Mouse (Mus musculus) E14TG2a.4 (cell line): ENCODE measurements at regions not wholly inside any gene's neighbourhood (a gene's known extent, or its start where the extent isn't known, plus 50 kb on each side); places are given as distances from the start of the nearest gene placed in this dataset.

Source experiments
- H3K27me3 ChIP-seq: 2 replicates; pipeline ENCODE4 v1.6.1; 2014; ENCODE audit warnings: low read length, control low read depth; ENCODE audit not compliant: insufficient read depth
- H3K36me3 ChIP-seq: 2 replicates; pipeline ENCODE4 v1.6.1; 2014; ENCODE audit warnings: low read length, control low read depth; ENCODE audit not compliant: insufficient read depth
- H3K4me1 ChIP-seq: replicated peaks from 2 replicates; pipeline ENCODE4 v1.6.1; 2014; ENCODE audit warnings: low read depth, low read length, control low read depth
- H3K4me3 ChIP-seq: replicated peaks from 2 replicates; pipeline ENCODE4 v1.5.1; 2014; ENCODE audit warnings: mild to moderate bottlenecking, low read length
- H3K9me3 ChIP-seq: 2 replicates; pipeline ENCODE4 v1.6.1; 2014; ENCODE audit warnings: low read length, control low read depth
- CTCF ChIP-seq: conservative IDR thresholded peaks from 2 replicates; pipeline ENCODE4 v1.5.1; 2014; ENCODE audit warnings: low read length
- NANOG ChIP-seq: IDR thresholded peaks from 2 replicates; pipeline ENCODE4 v1.6.1; 2014; ENCODE audit warnings: borderline replicate concordance, low read length, mixed read lengths
- POU5F1 ChIP-seq: IDR thresholded peaks from 2 replicates; pipeline ENCODE4 v1.6.1; 2014; ENCODE audit warnings: low read length, borderline replicate concordance

DNA sequence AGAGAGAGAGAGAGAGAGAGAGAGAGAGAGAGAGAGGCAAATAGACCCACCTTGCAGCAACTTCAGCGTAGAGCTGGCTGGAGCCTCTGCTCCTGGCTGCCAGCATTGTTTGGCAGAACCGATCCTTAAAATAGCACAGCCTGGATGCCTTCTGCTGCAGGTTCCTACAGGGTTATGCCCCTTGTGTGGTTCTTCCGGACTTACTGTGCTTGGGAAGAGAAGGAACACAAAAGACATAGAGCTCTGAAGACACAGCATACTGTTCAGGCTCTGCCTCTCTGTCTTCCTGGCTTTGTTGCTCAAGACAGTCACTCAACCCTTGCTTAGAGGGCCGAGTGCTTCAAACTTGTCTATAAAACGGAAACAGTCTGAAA is 86.2 kb upstream of the Slc25a26 start:
- Histone ChIP-seq H3K4me3 (no peak overlapping the region), H3K36me3 (no peaks in the 10 kb centered on the region), H3K27me3 (no peaks in the 10 kb centered on the region), H3K4me1 (no peaks in the 10 kb centered on the region), H3K9me3 (no peaks in the 10 kb centered on the region)
- no peak for TF ChIP-seq NANOG
- TF ChIP-seq POU5F1 = no peak
- no peak for TF ChIP-seq CTCF

DNA sequence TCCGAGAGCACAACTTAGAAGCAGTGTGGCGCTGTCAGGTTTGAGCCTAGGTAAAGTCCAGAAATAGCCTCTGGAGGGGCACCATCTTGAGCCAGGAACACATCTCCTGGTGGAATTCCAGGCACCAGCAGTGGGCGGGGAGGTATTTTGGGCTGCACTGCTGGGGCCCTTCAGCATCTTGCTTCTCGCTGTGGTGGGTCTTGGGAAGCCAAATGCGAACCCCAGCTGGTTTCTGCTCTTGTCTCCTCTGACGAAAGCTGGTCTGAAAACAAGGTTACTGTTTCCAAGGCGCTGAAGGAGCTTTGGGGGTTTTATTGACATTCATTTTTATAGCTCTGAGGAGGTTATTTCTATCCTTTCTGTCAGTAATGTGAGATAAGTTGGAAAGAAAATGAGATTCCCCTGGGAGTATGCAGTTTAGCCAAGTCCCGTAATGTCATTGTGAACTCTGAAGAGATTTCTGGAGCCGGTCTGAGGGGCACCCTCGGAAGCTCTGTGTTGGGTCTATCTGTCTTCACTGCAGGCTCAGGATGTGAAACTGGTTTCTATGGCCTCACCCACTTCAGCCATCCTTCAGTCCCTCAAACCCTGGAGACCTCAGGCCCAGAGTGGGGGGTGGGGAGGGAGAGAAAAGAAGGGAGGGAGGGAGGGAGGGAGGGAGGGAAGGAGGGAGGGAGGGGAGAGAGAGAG is 86.7 kb upstream of the Slc25a26 start:
- TF ChIP-seq CTCF (no peak), NANOG (no peak)
- Histone ChIP-seq H3K36me3 (no peaks in the 10 kb centered on the region), H3K4me1 (no peaks in the 10 kb centered on the region), H3K4me3 (no peak overlapping the region), H3K27me3 (no peaks in the 10 kb centered on the region), H3K9me3 (no peaks in the 10 kb centered on the region)

DNA sequence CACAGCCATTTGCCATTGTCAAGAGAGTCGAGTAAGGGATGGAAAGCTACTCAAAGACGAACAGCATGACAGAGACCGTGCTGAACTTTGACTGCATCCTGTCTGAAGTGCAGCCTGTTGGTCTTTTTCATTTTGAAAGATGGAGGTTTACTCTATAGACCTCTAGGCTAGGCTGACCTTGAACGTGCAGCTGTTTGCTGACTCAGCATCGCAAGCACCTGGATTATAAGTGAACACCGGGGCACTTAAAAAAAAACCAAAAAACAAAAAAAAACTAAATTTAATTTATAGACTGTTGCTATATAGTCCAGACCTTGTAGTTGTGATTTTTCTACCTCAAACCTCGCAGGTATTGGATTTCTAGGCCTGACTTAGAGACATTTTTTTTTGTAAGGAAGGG is 87.8 kb upstream of the Slc25a26 start:
- no peak for TF ChIP-seq NANOG
- TF ChIP-seq CTCF = no peak
- Histone ChIP-seq H3K9me3 (no peaks in the 10 kb centered on the region), H3K4me3 (no peak overlapping the region), H3K36me3 (no peaks in the 10 kb centered on the region), H3K4me1 (no peaks in the 10 kb centered on the region), H3K27me3 (no peaks in the 10 kb centered on the region)

DNA sequence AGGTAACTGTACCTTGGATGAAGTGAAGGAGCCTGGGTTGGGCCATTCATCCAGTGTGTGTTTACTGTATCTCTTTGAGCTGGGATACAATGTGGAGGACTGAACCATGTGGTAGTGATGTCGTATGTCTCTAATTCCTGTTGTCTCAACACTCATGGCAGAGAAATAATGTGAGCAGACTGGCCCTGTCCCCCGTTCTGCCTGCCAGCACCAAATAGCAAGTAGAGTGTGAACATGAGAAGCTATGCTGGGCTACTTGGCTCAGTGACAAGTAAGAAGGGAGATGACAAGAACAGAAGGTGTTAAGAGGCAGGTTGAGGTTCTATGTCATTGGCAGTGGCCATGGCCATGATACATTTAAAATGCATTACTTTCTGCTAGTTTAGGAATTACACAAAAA is 89.7 kb upstream of the Slc25a26 start:
- Histone ChIP-seq H3K4me3 (no peak overlapping the region), H3K4me1 (no peaks in the 10 kb centered on the region), H3K36me3 (no peaks in the 10 kb centered on the region), H3K9me3 (no peaks in the 10 kb centered on the region), H3K27me3 (no peaks in the 10 kb centered on the region)
- TF ChIP-seq CTCF (no peak), POU5F1 (no peak), NANOG (no peak)

DNA sequence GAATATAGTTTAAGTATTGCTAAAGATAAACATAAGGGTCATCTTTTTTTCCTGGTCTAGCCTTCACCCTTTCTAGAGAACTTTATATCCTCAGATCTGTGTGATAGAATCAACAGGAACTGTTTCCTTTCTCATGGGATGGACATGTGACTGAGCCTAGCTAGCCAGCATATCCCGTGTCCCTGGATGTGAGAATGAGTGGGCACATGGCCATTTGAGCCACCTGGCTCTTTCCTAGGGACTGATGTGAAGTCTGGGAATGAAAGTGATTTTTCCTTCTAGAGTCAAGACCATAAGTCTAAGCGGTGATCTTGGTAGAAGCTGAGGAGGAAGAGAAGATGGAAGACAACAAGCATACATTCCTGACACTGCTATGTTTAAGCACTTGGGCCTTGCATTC is 91.1 kb upstream of the Slc25a26 start:
- Histone ChIP-seq H3K4me1 (no peaks in the 10 kb centered on the region), H3K9me3 (no peaks in the 10 kb centered on the region), H3K36me3 (no peaks in the 10 kb centered on the region), H3K4me3 (no peak overlapping the region), H3K27me3 (no peaks in the 10 kb centered on the region)
- no peak for TF ChIP-seq CTCF

DNA sequence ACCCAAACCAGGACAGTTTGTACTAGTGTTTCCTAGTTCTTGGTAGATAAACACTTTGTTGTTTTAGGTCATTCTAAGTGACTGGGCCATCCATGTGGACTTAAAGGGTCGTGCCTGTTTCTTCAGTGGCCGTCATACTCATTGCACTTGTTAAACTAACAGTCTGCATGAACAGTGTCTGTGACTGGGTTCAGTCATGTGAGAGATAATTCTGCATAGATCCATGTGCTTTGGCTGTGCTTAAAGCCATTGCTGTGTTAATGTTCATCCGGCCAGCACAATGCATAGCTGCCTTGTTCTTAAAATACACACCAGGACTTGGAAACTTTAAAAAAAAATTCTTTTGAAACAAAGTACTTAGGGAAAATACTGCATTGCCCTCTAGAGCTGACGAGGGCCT is 92.4 kb upstream of the Slc25a26 start:
- H3K4me3 ChIP-seq = no peak overlapping the region
- no peak for TF ChIP-seq POU5F1
- TF ChIP-seq CTCF = no peak
- TF ChIP-seq NANOG = no peak
- no peaks in the 10 kb centered on the region for H3K4me1 ChIP-seq
- no peaks in the 10 kb centered on the region for H3K9me3 ChIP-seq
- H3K36me3 ChIP-seq = no peaks in the 10 kb centered on the region
- no peaks in the 10 kb centered on the region for H3K27me3 ChIP-seq

DNA sequence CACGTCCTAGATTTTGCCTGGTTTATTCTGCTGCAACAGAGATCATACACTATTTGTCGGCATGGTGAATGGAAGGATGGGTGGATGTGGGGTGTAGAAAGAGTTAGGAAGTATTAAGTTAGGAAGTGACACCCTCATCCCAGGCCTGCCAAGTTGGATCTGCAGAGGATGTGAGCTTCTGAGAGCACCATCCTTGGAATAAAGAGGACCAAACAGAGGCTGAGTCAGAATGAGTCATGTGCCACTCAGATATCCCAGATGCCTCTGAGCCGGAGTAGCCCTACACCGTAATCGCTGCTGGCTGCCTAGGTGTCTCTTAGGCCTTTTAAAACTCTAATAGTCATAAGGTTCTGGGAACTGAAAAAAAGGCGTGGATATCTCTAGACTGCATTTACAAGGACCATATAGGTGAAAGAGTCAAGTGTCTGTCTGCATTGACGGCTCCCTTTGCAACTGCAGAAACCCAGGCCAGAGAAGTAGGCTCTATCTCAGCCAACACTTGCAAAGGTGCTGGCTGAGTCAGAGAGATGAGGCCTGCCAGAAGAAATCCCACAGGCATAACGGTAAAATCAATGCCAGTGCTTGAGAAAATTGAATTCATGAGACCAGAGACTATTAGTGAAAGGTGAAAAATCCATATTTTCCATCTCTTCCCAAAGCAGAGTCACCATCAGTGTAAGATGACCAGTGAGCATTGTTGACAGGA is 94.6 kb upstream of the Slc25a26 start:
- Histone ChIP-seq H3K4me3 (no peak overlapping the region), H3K4me1 (peaks cover 8% of the 10 kb centered on the region), H3K36me3 (no peaks in the 10 kb centered on the region), H3K27me3 (no peaks in the 10 kb centered on the region), H3K9me3 (no peaks in the 10 kb centered on the region)
- no peak for TF ChIP-seq CTCF

DNA sequence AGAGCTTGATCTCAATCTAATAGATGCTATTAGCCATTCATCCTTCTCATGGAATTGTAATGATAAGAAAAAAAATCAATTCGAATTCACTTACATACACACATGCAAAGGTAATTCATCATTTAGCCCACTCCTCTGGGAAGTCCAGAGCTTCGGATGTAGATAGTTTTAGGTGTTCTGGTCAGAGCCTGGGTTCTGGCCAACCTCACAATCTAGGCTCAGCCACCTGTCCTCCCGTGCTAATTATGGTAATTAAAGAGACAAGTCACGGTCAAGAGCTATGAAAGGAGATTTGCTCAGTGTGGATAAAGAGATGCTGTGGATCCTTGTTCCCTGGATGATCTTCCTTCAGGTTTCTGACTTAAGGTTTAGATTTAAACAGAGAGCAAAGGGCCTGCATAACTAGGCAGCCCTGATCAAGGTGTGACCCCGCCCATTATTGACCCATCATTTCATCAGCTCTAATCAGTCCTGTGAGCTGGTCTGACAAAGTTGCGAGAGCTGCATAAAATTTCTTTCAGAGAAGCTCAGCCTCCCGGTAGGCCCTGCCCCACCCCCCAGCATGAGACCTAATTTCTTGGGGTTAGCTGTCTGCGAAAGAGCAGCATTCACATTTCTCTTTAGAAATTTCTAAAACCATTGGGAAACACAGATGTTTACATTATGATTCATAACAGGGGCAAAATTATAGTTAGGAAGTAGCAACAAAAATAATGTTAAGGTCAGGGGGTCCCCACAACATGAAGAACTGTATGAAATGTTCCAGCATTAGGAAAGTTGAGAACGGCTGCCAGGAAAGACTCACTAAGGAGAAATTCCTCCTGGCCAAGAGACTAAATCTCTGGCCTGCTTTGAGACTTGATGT is 98.3 kb upstream of the Slc25a26 start:
- Histone ChIP-seq H3K9me3 (no peaks in the 10 kb centered on the region), H3K4me3 (no peak overlapping the region), H3K36me3 (no peaks in the 10 kb centered on the region), H3K4me1 (peaks cover 8% of the 10 kb centered on the region), H3K27me3 (no peaks in the 10 kb centered on the region)
- no peak for TF ChIP-seq POU5F1
- TF ChIP-seq CTCF = no peak
- TF ChIP-seq NANOG = no peak

DNA sequence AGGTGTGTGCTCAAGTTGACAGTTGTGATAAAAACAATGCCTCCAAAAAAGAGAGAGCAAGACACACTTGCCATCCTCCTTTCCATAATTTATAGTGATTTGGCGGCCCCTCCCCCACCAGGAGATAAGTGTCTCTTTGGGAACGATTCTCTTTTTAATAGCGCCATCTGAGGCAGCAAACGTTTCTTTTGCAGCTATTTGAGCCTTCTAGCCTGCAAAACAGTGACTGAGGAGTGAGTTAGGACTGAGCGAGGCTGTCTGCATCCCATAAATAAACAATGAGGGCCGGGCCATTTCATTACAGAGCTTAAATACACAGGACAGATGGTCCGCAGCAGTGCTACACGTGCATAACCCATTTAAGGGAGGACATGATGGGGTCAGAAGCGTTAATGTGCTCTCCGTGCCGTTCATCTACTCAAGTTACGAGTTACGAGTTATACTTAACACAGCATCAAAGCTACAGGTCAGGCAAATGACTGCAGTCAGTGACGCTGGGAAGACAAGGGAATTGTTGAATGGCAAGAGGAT is 99.0 kb upstream of the Slc25a26 start:
- Histone ChIP-seq H3K4me3 (0 out of 2 replicates have a peak overlapping the region, but pooled peaks have one; percentile 54), H3K9me3 (no peaks in the 10 kb centered on the region), H3K36me3 (no peaks in the 10 kb centered on the region), H3K27me3 (no peaks in the 10 kb centered on the region), H3K4me1 (peaks cover 8% of the 10 kb centered on the region)
- TF ChIP-seq POU5F1 (no peak), NANOG (no peak), CTCF (no peak)
